Mouse (Mus musculus) CH12.LX (cell line): Measurements from ENCODE around the gene Defb19. TPM values are rescaled to one million over a fixed set of nuclear protein-coding genes. Genes with fewer than 3 reads are reported as not detected.
A peak's percentile ranks its signal among the peaks of the same experiment; 100 is the strongest.

Experiments used
- DNase-seq: peaks from one replicate; pipeline ENCODE4 v3.0.0-alpha.2; 2013; ENCODE audit errors: extremely low read depth
- H3K27ac ChIP-seq: 2 replicates; pipeline ENCODE4 v1.5.1; 2012; ENCODE audit warnings: low read depth, mild to moderate bottlenecking, control low read depth, moderate library complexity; ENCODE audit not compliant: insufficient read depth
- H3K27me3 ChIP-seq: replicated peaks from 2 replicates; pipeline ENCODE3; 2012; ENCODE audit warnings: inconsistent platforms
- H3K36me3 ChIP-seq, 2 experiments: replicated peaks in 1 of 2; 2 replicates each; pipeline versions ENCODE3 to v1.6.1; 2012; ENCODE audit warnings: inconsistent platforms in 1 of 2, low read length in 1 of 2, mild to moderate bottlenecking in 1 of 2, mixed read lengths in 1 of 2, moderate library complexity in 1 of 2; ENCODE audit not compliant: control insufficient read depth in 1 of 2, insufficient read depth in 1 of 2
- H3K4me1 ChIP-seq, 2 experiments: 2 replicates each; pipeline ENCODE4 v1.6.1; 2012; ENCODE audit warnings: inconsistent platforms in 1 of 2, moderate library complexity in 1 of 2; ENCODE audit not compliant: insufficient read depth in 2 of 2, control insufficient read depth in 1 of 2
- H3K4me2 ChIP-seq: 2 replicates; pipeline ENCODE4 v1.6.1; 2012; ENCODE audit warnings: low read depth, mild to moderate bottlenecking, control low read depth; ENCODE audit not compliant: poor library complexity, insufficient read depth, severe bottlenecking
- H3K4me3 ChIP-seq, 3 experiments: fragments of 150-350 bp in 1 of 3; sonication (generic) in 1 of 3; replicated peaks in 1 of 3; 2 replicates each; pipeline versions ENCODE3 to v1.5.1; 2011 to 2012; ENCODE audit warnings: low read depth in 2 of 3, low read length in 2 of 3, mild to moderate bottlenecking in 2 of 3, moderate library complexity in 2 of 3, control low read depth in 1 of 3, improper control_type of control experiment in 1 of 3, inconsistent platforms in 1 of 3, mixed read lengths in 1 of 3; ENCODE audit not compliant: poor library complexity in 1 of 3
- H3K79me2 ChIP-seq: replicated peaks from 2 replicates; pipeline ENCODE4 v1.6.1; 2012; ENCODE audit warnings: mild to moderate bottlenecking, moderate library complexity; ENCODE audit not compliant: control insufficient read depth, poor library complexity, insufficient read depth, severe bottlenecking; ENCODE audit errors: extremely low read depth
- H3K9ac ChIP-seq: 2 replicates; pipeline ENCODE4 v1.6.1; 2012; ENCODE audit warnings: low read depth, mild to moderate bottlenecking, control low read depth, moderate library complexity; ENCODE audit not compliant: insufficient read depth
- H3K9me3 ChIP-seq: replicated peaks from 2 replicates; pipeline ENCODE3; 2012; ENCODE audit warnings: low read length, inconsistent platforms, mixed read lengths
- ELF1 ChIP-seq: IDR thresholded peaks from 2 replicates; pipeline ENCODE4 v1.6.1; 2014; ENCODE audit warnings: low read depth, mild to moderate bottlenecking, inconsistent platforms, low read length, improper control_type of control experiment
- EP300 ChIP-seq: IDR thresholded peaks from 2 replicates; pipeline ENCODE4 v1.6.1; 2011; ENCODE audit warnings: low read length, improper control_type of control experiment
- HCFC1 ChIP-seq: IDR thresholded peaks from 2 replicates; pipeline ENCODE4 v1.6.1; 2012; ENCODE audit warnings: low read depth, mild to moderate bottlenecking, inconsistent platforms, low read length, improper control_type of control experiment
- IRF4 ChIP-seq: IDR thresholded peaks from 2 replicates; pipeline ENCODE4 v1.6.1; 2014; ENCODE audit warnings: low read depth, mild to moderate bottlenecking, inconsistent platforms, low read length, improper control_type of control experiment
- JUND ChIP-seq: conservative IDR thresholded peaks from 2 replicates; pipeline ENCODE4 v1.6.1; 2011; ENCODE audit warnings: low read depth, low read length, improper control_type of control experiment
- MAX ChIP-seq: IDR thresholded peaks from 2 replicates; pipeline ENCODE4 v1.6.1; 2011; ENCODE audit warnings: low read length, improper control_type of control experiment
- NELFE ChIP-seq: IDR thresholded peaks from 2 replicates; pipeline ENCODE4 v1.6.1; 2011; ENCODE audit warnings: low read depth, low read length, improper control_type of control experiment
- NRF1 ChIP-seq: IDR thresholded peaks from 2 replicates; pipeline ENCODE4 v1.6.1; 2014; ENCODE audit warnings: low read depth, mild to moderate bottlenecking, inconsistent platforms, low read length, improper control_type of control experiment, moderate library complexity
- POLR2A ChIP-seq: IDR thresholded peaks from 2 replicates; pipeline ENCODE4 v1.6.1; 2011; ENCODE audit warnings: low read depth, mild to moderate bottlenecking, improper control_type of control experiment, low read length
- TBP ChIP-seq: conservative IDR thresholded peaks from 2 replicates; pipeline ENCODE4 v1.6.1; 2011; ENCODE audit warnings: low read depth, low read length, improper control_type of control experiment
- TCF12 ChIP-seq: IDR thresholded peaks from 2 replicates; pipeline ENCODE4 v1.6.1; 2014; ENCODE audit warnings: low read depth, mild to moderate bottlenecking, inconsistent platforms, low read length, improper control_type of control experiment
- USF1 ChIP-seq: IDR thresholded peaks from 2 replicates; pipeline ENCODE4 v1.6.1; 2014; ENCODE audit warnings: low read depth, mild to moderate bottlenecking, inconsistent platforms, low read length, improper control_type of control experiment
- USF2 ChIP-seq: conservative IDR thresholded peaks from 2 replicates; pipeline ENCODE4 v1.6.1; 2011; ENCODE audit warnings: low read depth, low read length, improper control_type of control experiment
- ZMIZ1 ChIP-seq: IDR thresholded peaks from 2 replicates; pipeline ENCODE4 v1.6.1; 2012; ENCODE audit warnings: low read depth, mild to moderate bottlenecking, inconsistent platforms, low read length, improper control_type of control experiment
- dilution Hi-C: fragments of 300-500 bp; cut with MboI; formaldehyde crosslinking; loops from 2 replicates; pipeline ENCODE4 v1.14.3; 2020; ENCODE audit warnings: low sequenced_read_pairs; ENCODE audit not compliant: extremely low pct_unique_long_range_greater_than_20kb, extremely low pct_ligation_motif_present
- in situ Hi-C: fragments of 300-500 bp; cut with MboI; formaldehyde crosslinking; loops from 3 replicates; pipeline ENCODE4 v1.14.3; 2019; ENCODE audit warnings: low sequenced_read_pairs, low pct_ligation_motif_present, low pct_unique_long_range_greater_than_20kb, mixed read lengths
- polyA plus RNA-seq: library from polyadenylated mRNA; unstranded; fragments of >175 nt; gene quantifications from 2 replicates; pipeline ENCODE4 v1.2.1, GENCODE M21; 2012; ENCODE audit warnings: low read depth; ENCODE audit not compliant: insufficient read length
- total RNA-seq, 2 experiments: library from RNA; depleted of rRNA; stranded (reverse); fragments of 300-350 nt in 1 of 2; fragments of >200 nt in 1 of 2; gene quantifications; 2 replicates each; pipeline ENCODE4 v1.2.3; 2012 to 2014

Gene Defb19
- total and polyA plus RNA-seq, 3 experiments, result not detected

- H3K9ac ChIP-seq, result no peak overlapping the region
- H3K79me2 ChIP-seq, result no peaks in the 10 kb centered on the region
- H3K27ac ChIP-seq, result no peak overlapping the region
- TF ChIP-seq EP300 (no peak), USF2 (no peak), USF1 (no peak), HCFC1 (no peak)
- in situ Hi-C loops, result no loop called here
- H3K4me2 ChIP-seq, result no peak overlapping the region
- dilution Hi-C loops, result no loop called here
- H3K4me1 ChIP-seq, result no peaks in the 10 kb centered on the region
- H3K9me3 ChIP-seq, result peaks cover 7% of the 10 kb centered on the region
- H3K4me3 ChIP-seq, result no peak overlapping the region
- H3K27me3 ChIP-seq, result peaks cover 55% of the 10 kb centered on the region
- no peak for DNase-seq
- no peaks in the 10 kb centered on the region for H3K36me3 ChIP-seq
These were observed 10.2 kb downstream of the Defb19 start for GRCm38 (mm10) chr2:152569881-152570280.

GRCm38 (mm10) chr2:152569038-152569437 lies 11.1 kb downstream of the Defb19 start, which contains the start of gene Gm17416:
Gene Gm17416, plus strand, starts transcription at chr2:152569338.
- dilution Hi-C loops (no loop called here), in situ Hi-C loops (no loop called here)
- Histone ChIP-seq H3K79me2 (no peaks in the 10 kb centered on the region), H3K36me3 (no peaks in the 10 kb centered on the region), H3K27me3 (peaks cover 48% of the 10 kb centered on the region), H3K9ac (no peak within 1 kb of the TSS), H3K27ac (no peak within 1 kb of the TSS), H3K9me3 (peaks cover 7% of the 10 kb centered on the region), H3K4me2 (no peak within 1 kb of the TSS)
- no peak for DNase-seq
- no peak for TF ChIP-seq USF2
- no peak for TF ChIP-seq TBP
- TF ChIP-seq IRF4, result no peak
- TF ChIP-seq MAX, result no peak
- no peak for TF ChIP-seq POLR2A
- no peak for TF ChIP-seq ELF1
- no peak for TF ChIP-seq NELFE
- TF ChIP-seq NRF1, result no peak
- TF ChIP-seq, all 38 proteins: peak for 0
- no peak within 1 kb of the TSS for H3K4me3 ChIP-seq
- H3K4me1 ChIP-seq, result no peaks in the 10 kb centered on the region

GRCm38 (mm10) chr2:152556655-152557054 lies 23.5 kb downstream of the Defb19 start:
- peaks cover 22% of the 10 kb centered on the region for H3K27me3 ChIP-seq
- no peaks in the 10 kb centered on the region for H3K79me2 ChIP-seq
- dilution Hi-C loops, result no loop called here
- peaks cover 0 to 22% of the 10 kb centered on the region in 2 experiments; a peak in 2 of 4 replicates for H3K4me1 ChIP-seq
- no peak overlapping the region for H3K27ac ChIP-seq
- no peaks in the 10 kb centered on the region for H3K36me3 ChIP-seq
- TF ChIP-seq NRF1, result no peak
- no peak for TF ChIP-seq JUND
- no peak for TF ChIP-seq TCF12
- TF ChIP-seq NELFE, result no peak
- TF ChIP-seq ZMIZ1, result no peak
- TF ChIP-seq, all 38 proteins: peak for 0
- in situ Hi-C loops, result no loop called here
- H3K4me3 ChIP-seq, result peak overlapping the region in 1 of 3 experiments; percentile 27
- H3K9ac ChIP-seq, result no peak overlapping the region
- DNase-seq, result peak; percentile 62
- H3K9me3 ChIP-seq, result peaks cover 6% of the 10 kb centered on the region
- no peak overlapping the region for H3K4me2 ChIP-seq
